Mouse (Mus musculus): ENCODE measurements at regions not wholly inside any gene's neighbourhood (a gene's known extent, or its start where the extent isn't known, plus 50 kb on each side); places are given as distances from the start of the nearest gene placed in this dataset.

- no peak for TF ChIP-seq CTCF (IDR thresholded peaks at IDR 0.05)
- intact Hi-C loops (cut with DNase I), result no loop called here
- no peak for DNase-seq
- H3K4me3 ChIP-seq, result no peak overlapping the region
- H3K27ac ChIP-seq, result no peak overlapping the region
Observed at GRCm38 (mm10) chr2:9395379-9395999, 485.6 kb upstream of the 4930412O13Rik start.

DNA sequence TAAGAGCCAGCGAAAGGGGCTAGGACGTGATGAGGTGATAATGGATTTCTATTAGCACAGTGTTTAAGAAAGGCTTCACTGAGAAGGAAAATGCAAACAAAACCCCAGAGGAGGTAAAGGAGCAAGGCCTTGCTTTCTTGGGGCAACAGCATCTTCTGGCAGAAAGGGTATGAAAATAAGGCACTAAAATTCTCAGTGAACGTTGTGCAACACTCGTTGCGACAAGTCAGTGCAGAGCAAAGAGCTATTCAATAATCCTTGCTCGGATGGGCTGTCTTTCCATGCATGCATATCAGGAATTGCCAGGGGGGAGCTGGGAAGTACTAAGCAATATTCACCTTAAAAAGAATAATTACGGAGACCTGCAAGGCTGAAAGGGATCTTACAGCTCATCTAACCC is 479.6 kb upstream of the 4930412O13Rik start:
- intact Hi-C loops (cut with DNase I), result no loop called here
- Histone ChIP-seq H3K27ac (no peak overlapping the region), H3K4me3 (no peak overlapping the region)
- TF ChIP-seq CTCF (IDR thresholded peaks at IDR 0.05), result no peak
- no peak for DNase-seq

DNA sequence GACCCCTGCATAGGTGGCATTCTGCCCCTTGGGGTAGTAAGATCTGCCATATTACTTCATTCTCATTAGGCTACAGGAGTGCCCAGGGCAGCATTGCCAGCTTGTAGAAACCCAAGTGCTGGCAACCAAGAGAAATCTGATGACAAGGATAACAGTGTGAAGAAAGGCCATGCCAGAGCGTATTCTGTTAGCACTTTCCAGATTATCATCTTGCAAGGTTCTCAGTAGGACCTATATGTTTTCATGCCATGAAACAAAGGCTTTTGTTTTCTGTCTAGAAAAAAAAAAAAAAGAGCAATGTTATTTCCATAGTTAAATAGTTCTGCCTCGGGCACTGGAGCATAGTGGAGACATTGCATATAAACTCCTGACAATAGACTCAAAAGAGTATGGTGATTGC is 478.8 kb upstream of the 4930412O13Rik start:
- H3K4me3 ChIP-seq, result no peak overlapping the region
- no peak for DNase-seq
- H3K27ac ChIP-seq, result no peak overlapping the region
- no peak for TF ChIP-seq CTCF (IDR thresholded peaks at IDR 0.05)
- intact Hi-C loops (cut with DNase I), result no loop called here

DNA sequence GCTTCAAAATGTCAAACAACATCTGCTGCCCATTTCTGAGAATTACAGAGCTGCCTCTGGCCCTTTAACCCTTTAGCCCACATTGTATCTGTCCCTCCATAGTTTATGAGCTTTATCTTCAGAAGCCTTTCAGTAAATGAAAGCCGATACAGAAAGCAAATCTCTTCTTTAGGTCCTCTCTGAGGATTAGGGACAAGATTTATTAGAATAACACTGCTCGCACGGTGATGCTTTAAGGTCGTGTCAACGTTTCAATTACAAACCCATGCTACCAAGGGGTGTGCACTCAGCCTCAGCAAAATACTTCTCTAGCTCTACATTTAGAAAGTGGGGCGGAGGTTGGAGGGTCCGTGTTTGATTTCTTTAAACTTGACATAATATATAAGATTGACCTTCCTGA is 472.0 kb upstream of the 4930412O13Rik start:
- TF ChIP-seq CTCF (IDR thresholded peaks at IDR 0.05), result no peak
- intact Hi-C loops (cut with DNase I), result no loop called here
- Histone ChIP-seq H3K27ac (no peak overlapping the region), H3K4me3 (no peak overlapping the region)
- no peak for DNase-seq

- DNase-seq, result no peak
- intact Hi-C loops (cut with DNase I), result no loop called here
- Histone ChIP-seq H3K27ac (no peak overlapping the region), H3K4me3 (no peak overlapping the region)
- no peak for TF ChIP-seq CTCF (IDR thresholded peaks at IDR 0.05)
Observed at GRCm38 (mm10) chr2:9422686-9423085, 458.4 kb upstream of the 4930412O13Rik start.

- intact Hi-C loops (cut with DNase I), result no loop called here
- H3K27ac ChIP-seq, result no peak overlapping the region
- no peak for TF ChIP-seq CTCF (IDR thresholded peaks at IDR 0.05)
- H3K4me3 ChIP-seq, result no peak overlapping the region
- no peak for DNase-seq
Observed at GRCm38 (mm10) chr2:9423534-9423933, 457.5 kb upstream of the 4930412O13Rik start.

DNA sequence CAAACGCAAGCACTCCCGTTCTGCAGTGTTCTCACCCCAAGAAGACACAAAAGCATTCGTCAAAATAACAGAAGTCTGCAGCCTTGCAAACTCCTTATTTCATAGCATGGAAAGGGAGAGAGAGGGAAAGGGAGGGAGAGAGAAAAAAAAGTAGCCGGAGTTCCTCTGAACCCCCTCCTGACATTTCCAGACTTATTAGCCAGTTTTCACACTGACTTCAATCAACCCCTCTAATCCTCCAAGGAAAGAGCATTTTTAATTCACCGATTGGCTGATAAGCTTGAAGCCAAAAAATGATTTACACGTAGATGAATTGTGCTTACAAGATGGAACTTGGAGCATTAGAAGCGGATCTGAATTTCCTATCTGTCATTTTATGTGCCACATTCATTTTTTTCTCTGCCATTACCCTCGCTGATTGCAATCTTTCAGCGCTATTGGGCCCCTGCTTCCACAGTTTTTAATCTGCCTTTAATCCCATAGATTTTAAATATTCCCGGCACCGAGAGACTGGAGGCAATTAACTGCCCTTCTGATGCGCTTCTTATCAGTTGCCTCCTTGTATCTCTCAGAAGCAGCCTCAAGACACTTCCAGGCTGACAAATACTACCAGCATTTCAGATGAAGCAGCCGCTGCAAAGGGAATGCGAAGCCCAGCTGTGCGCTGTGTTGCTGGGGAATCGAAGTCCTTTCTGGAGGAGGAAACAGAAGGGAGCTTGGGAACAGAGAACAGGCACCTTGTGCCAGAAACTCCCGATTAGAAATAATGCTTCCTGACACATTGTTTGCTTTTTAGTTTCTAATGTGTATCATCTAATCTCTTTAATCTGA is 447.7 kb upstream of the 4930412O13Rik start:
- intact Hi-C loops (cut with DNase I), result no loop called here
- DNase-seq, result no peak

GRCm38 (mm10) chr2:9435155-9435872 is 445.7 kb upstream of the 4930412O13Rik start:
- H3K27ac ChIP-seq, result no peak overlapping the region
- no peak for DNase-seq
- H3K4me3 ChIP-seq, result no peak overlapping the region
- intact Hi-C loops (cut with DNase I), result no loop called here
- TF ChIP-seq CTCF (IDR thresholded peaks at IDR 0.05), result no peak

More for the DNA sequence above, 447.7 kb upstream of the 4930412O13Rik start:
- Histone ChIP-seq H3K27ac (no peak overlapping the region), H3K4me3 (no peak overlapping the region)
- TF ChIP-seq CTCF (IDR thresholded peaks at IDR 0.05), result no peak

DNA sequence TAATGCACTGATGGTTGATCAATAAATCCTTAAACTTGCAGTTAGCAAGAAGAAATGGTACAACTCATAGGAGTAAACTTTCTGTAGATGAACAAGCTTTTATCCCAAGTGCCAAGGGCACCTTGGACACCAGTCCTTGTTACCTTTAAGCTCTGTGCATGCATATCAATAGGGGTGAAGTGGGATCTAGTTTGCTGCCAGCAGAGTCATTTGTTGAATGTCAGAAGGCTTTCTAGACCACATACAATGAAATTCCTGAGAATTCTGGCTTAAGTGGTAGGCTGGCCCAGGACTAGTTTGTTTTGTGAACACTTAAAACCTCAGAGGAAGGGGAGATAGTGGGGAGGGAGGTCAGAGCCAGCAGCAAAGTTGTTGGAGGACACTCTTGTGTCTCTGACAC is 437.9 kb upstream of the 4930412O13Rik start:
- intact Hi-C loops (cut with DNase I), result no loop called here
- no peak for TF ChIP-seq CTCF (IDR thresholded peaks at IDR 0.05)
- Histone ChIP-seq H3K4me3 (no peak overlapping the region), H3K27ac (no peak overlapping the region)
- no peak for DNase-seq

- no peak overlapping the region for H3K4me3 ChIP-seq
- no peak for DNase-seq
- intact Hi-C loops (cut with DNase I), result no loop called here
- no peak overlapping the region for H3K27ac ChIP-seq
- no peak for TF ChIP-seq CTCF (IDR thresholded peaks at IDR 0.05)
Observed at GRCm38 (mm10) chr2:9445826-9446225, 435.2 kb upstream of the 4930412O13Rik start.

GRCm38 (mm10) chr2:9464413-9464812 is 416.6 kb upstream of the 4930412O13Rik start:
- intact Hi-C loops (cut with DNase I), result no loop called here
- no peak overlapping the region for H3K27ac ChIP-seq
- no peak overlapping the region for H3K4me3 ChIP-seq
- TF ChIP-seq CTCF (IDR thresholded peaks at IDR 0.05), result no peak
- no peak for DNase-seq

GRCm38 (mm10) chr2:9464818-9465217 is 416.2 kb upstream of the 4930412O13Rik start:
- H3K4me3 ChIP-seq, result no peak overlapping the region
- H3K27ac ChIP-seq, result no peak overlapping the region
- intact Hi-C loops (cut with DNase I), result no loop called here
- TF ChIP-seq CTCF (IDR thresholded peaks at IDR 0.05), result no peak
- DNase-seq, result no peak

- no peak for DNase-seq
- no peak for TF ChIP-seq CTCF (IDR thresholded peaks at IDR 0.05)
- no peak overlapping the region for H3K4me3 ChIP-seq
- intact Hi-C loops (cut with DNase I), result no loop called here
- no peak overlapping the region for H3K27ac ChIP-seq
Observed at GRCm38 (mm10) chr2:9467573-9467972, 413.5 kb upstream of the 4930412O13Rik start.

All from gastrocnemius, adult 2 months (tissue).